In the genomic region with DNA sequence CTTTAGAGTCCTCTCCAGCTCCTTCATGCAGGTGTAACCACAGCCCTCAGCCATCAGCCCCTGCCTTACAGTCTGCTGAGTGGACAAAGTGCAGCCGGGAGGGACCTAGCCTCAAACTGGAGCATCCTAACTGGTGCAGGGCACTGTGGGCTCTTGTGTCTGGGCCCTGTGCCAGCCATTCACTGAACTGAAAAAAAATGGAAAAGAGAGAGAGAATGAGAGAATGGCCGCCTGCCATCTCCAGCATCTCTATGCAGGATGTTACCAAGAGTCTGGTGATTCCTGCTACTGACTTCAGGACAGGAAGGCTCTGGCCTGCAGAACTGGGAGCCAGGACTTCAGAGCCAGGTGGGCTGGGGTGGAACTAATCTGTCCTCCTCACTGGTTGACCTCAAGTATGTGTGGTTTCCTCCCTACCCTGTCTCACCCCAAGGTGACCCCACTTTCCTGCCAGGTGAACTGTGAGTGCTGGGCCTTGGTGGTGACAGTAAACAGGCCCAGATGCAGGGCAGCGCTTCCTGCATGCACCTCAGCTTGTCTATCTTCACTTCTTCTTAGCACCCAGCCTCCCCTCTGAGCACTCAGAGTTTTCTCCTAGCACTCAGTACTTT, we compare ENCODE assay signal across 9 mouse cellular contexts. TPM values are rescaled to one million over a fixed set of nuclear protein-coding genes. Genes with fewer than 3 reads are reported as not detected.
DNase-seq lines count a peak whose midpoint lies in the region; ATAC-seq and TF ChIP-seq lines count a peak whose summit lies in the region.
"Had no signal": no experiment of that assay in that cellular context is flagged by ENCODE, and none has a peak within 500 bp of the region (broad histone marks: within the 10 kb centered on the region; RNA-seq: fewer than 3 reads in every experiment).

No protein-coding gene starts in this region.

- 28% methylated on average over 3 of the region's 3 CpGs for WGBS in lung, embryonic 14.5 days
- WGBS in lung, adult 2 months: 46% methylated on average over 3 of the region's 3 CpGs
- WGBS in forebrain, embryonic 12.5 days: 56% methylated on average over 3 of the region's 3 CpGs
- 73% methylated on average over 3 of the region's 3 CpGs for WGBS in limb, embryonic 11.5 days

- H3K9me3 ChIP-seq in lung, embryonic 14.5 days (ENCODE audit: low read depth, low read length): no peaks in the 10 kb centered on the region
- H3K9me3 ChIP-seq in forebrain, embryonic 12.5 days: no peaks in the 10 kb centered on the region
- no peaks in the 10 kb centered on the region for H3K9me3 ChIP-seq in limb, embryonic 11.5 days (ENCODE audit: control insufficient read depth, low read length)
- H3K9me3 ChIP-seq: liver, embryonic 15.5 days had no signal

- TF ChIP-seq POLR2A in lung, adult 2 months (IDR thresholded peaks at IDR 0.05; ENCODE audit: borderline replicate concordance, extremely low read depth, low read depth, low read length): no peak

- TF ChIP-seq CTCF in lung, embryonic 14.5 days (IDR thresholded peaks at IDR 0.05; ENCODE audit: low read depth): no peak
- TF ChIP-seq CTCF in lung, adult 2 months (IDR thresholded peaks at IDR 0.05; ENCODE audit: insufficient read depth, low read length): no peak

- ATAC-seq in CD4-positive, CD25-positive, alpha-beta regulatory T cell, adult 4 months: no peak
- ATAC-seq in lung, embryonic 14.5 days (ENCODE audit: insufficient read depth): peak; percentile 65
- ATAC-seq in forebrain, embryonic 12.5 days (ENCODE audit: low FRiP score): peak; percentile 68; the same call in 1 of the 2 replicates
- ATAC-seq in limb, embryonic 11.5 days (ENCODE audit: insufficient number of reproducible peaks, low FRiP score, low TSS enrichment, low read depth): 0 out of 2 replicates have a peak, but pooled peaks have one; percentile 36

- H3K27ac ChIP-seq in lung, embryonic 14.5 days (ENCODE audit: low read depth): peak overlapping the region; percentile 70; the same call in 1 of the 2 replicates
- peak overlapping the region; percentile 54 for H3K27ac ChIP-seq in forebrain, embryonic 12.5 days
- no peak overlapping the region for H3K27ac ChIP-seq in limb, embryonic 11.5 days (replicated peaks; ENCODE audit: low read depth, low read length)
- H3K27ac ChIP-seq: liver, embryonic 15.5 days had no signal

- H3K27me3 ChIP-seq in lung, embryonic 14.5 days (ENCODE audit: insufficient read depth, low read length): no peaks in the 10 kb centered on the region
- H3K27me3 ChIP-seq in forebrain, embryonic 12.5 days: no peaks in the 10 kb centered on the region
- H3K27me3 ChIP-seq in limb, embryonic 11.5 days (ENCODE audit: control insufficient read depth, insufficient read depth, low read length): no peaks in the 10 kb centered on the region
- H3K27me3 ChIP-seq: liver, embryonic 15.5 days had no signal

- peak; percentile 10 for DNase-seq in CD4-positive, CD25-positive, alpha-beta regulatory T cell, adult 2 months (ENCODE audit: low read depth, low spot score)
- peak; percentile 84 for DNase-seq in lung, embryonic 14.5 days
- no peak for DNase-seq in lung, adult 2 months
- DNase-seq in limb, embryonic 11.5 days (ENCODE audit: low spot score): peak; percentile 44
- peak; percentile 17 for DNase-seq in thymus, postnatal 14 days
- no peak for DNase-seq in spleen, adult 12 weeks (ENCODE audit: low spot score)

- H3K36me3 ChIP-seq in lung, embryonic 14.5 days (ENCODE audit: insufficient read depth): peaks cover 11% of the 10 kb centered on the region; the same call in 1 of the 2 replicates
- no peaks in the 10 kb centered on the region for H3K36me3 ChIP-seq in forebrain, embryonic 12.5 days (replicated peaks)
- H3K36me3 ChIP-seq in limb, embryonic 11.5 days (ENCODE audit: control insufficient read depth, insufficient read depth, low read length): no peaks in the 10 kb centered on the region; the same call in 1 of the 2 replicates
- H3K36me3 ChIP-seq: liver, embryonic 15.5 days had no signal

- H3K4me1 ChIP-seq in lung, embryonic 14.5 days (ENCODE audit: insufficient read depth): peaks cover 28% of the 10 kb centered on the region
- no peaks in the 10 kb centered on the region; the same call in 1 of the 2 replicates for H3K4me1 ChIP-seq in lung, adult 2 months (ENCODE audit: control insufficient read depth, insufficient read depth, low read length)
- H3K4me1 ChIP-seq in forebrain, embryonic 12.5 days: peaks cover 27% of the 10 kb centered on the region
- H3K4me1 ChIP-seq in limb, embryonic 11.5 days (ENCODE audit: control insufficient read depth, insufficient read depth, low read length): peaks cover 13% of the 10 kb centered on the region; the same call in 1 of the 2 replicates

- H3K9ac ChIP-seq in lung, embryonic 14.5 days: 0 out of 2 replicates have a peak overlapping the region, but pooled peaks have one; percentile 6
- H3K9ac ChIP-seq in forebrain, embryonic 12.5 days: no peak overlapping the region
- no peak overlapping the region for H3K9ac ChIP-seq in limb, embryonic 11.5 days (ENCODE audit: low read length)
- H3K9ac ChIP-seq: liver, embryonic 15.5 days had no signal

- no peak overlapping the region for H3K4me2 ChIP-seq in lung, embryonic 14.5 days
- H3K4me2 ChIP-seq in forebrain, embryonic 12.5 days: no peak overlapping the region
- no peak overlapping the region for H3K4me2 ChIP-seq in limb, embryonic 11.5 days (ENCODE audit: low read depth, severe bottlenecking)
- H3K4me2 ChIP-seq: liver, embryonic 15.5 days had no signal

- no peak overlapping the region for H3K4me3 ChIP-seq in lung, embryonic 14.5 days (ENCODE audit: low read depth, low read length)
- no peak overlapping the region for H3K4me3 ChIP-seq in lung, adult 2 months (replicated peaks; ENCODE audit: extremely low read depth, low read depth, low read length)
- no peak overlapping the region for H3K4me3 ChIP-seq in forebrain, embryonic 12.5 days (replicated peaks)
- H3K4me3 ChIP-seq in limb, embryonic 11.5 days (ENCODE audit: low read depth, low read length): no peak overlapping the region
- H3K4me3 ChIP-seq: liver, embryonic 15.5 days had no signal

RNA-seq across cellular contexts. Expression of gene Sh3pxd2b, which starts 16.1 kb away (rescaled TPM):
- polyA plus RNA-seq in CD4-positive, CD25-positive, alpha-beta regulatory T cell, adult 4 months (2017; shearing (Covaris generic)): under 1 TPM in 1 of 2 experiments, not detected in 1; 0.28 TPM
- polyA plus RNA-seq in lung, embryonic 14.5 days (2014; fragmentation: Nextera tagmentation; extraction: Ambion mirVana): 31.2 and 31.7 TPM in 2 replicates
- polyA plus RNA-seq in lung, adult 2 months (2012; rRNA removed): 8.1 and 10.7 TPM in 2 replicates
- 25.2 and 26.0 TPM in 2 replicates for polyA plus RNA-seq in forebrain, embryonic 12.5 days (2016; fragmentation: Nextera tagmentation; extraction: Ambion mirVana)
- polyA plus RNA-seq in limb, embryonic 11.5 days (2014; fragmentation: Nextera tagmentation; extraction: Ambion mirVana): 25.5 and 27.8 TPM in 2 replicates

Comparison
In these comparisons a context has a peak if more than half of its experiments do, and no peak if none do; other contexts are left out.
1. DNase-seq: peak in CD4-positive, CD25-positive, alpha-beta regulatory T cell, adult 2 months (single experiment), lung, embryonic 14.5 days (single experiment), limb, embryonic 11.5 days (single experiment) and thymus, postnatal 14 days (single experiment); none in lung, adult 2 months (single experiment) and spleen, adult 12 weeks (single experiment).